Mouse (Mus musculus) brain, embryonic 14.5 days (tissue): ENCODE results near the gene Rbfox2.

Experiments
- CTCF ChIP-seq: fragments of 200-500 bp; IDR thresholded peaks from 2 replicates; pipeline ENCODE4 v1.5.1; 2012; ENCODE audit warnings: inconsistent platforms, mild to moderate bottlenecking, moderate library complexity, borderline replicate concordance; ENCODE audit not compliant: insufficient read depth, insufficient read length; ENCODE audit errors: extremely low read depth
- POLR2A ChIP-seq: fragments of 200-500 bp; IDR thresholded peaks from 2 replicates; pipeline ENCODE4 v1.6.1; 2012; ENCODE audit warnings: mild to moderate bottlenecking, inconsistent platforms, borderline replicate concordance; ENCODE audit not compliant: poor library complexity, insufficient read depth, insufficient read length, severe bottlenecking; ENCODE audit errors: extremely low read depth

DNA sequence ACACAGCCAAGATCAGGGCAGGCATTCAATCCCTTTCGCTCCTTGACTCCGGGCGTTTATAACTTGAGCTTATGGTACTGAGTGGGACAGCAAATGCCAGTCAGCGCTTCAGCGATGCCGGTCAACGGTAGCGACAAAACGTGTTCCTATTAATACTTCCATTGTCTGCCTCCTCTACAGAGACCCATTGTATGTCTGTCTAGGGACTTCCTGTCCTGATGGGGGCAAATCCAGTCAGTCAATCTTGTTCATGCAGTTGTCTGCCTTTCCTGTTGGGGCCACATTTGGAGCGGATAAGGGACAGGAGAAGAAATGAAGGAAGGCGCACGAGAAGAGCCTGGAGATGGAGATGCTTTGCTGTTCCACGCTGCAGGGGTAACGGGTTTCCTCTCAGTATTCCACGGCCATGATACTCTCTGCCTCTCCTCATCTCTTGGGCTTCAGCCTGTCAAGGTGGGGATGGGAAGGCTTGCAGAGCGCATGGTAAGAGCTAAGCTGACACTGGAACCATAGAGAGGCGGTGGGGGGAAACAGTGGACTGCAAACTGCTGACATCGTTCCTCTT, 36.2 kb upstream of the Rbfox2 start:
- TF ChIP-seq CTCF (no peak), POLR2A (no peak)
